Mouse (Mus musculus) limb, embryonic 13.5 days (tissue): ENCODE data around the gene Faap100. TPM values are rescaled to one million over a fixed set of nuclear protein-coding genes. Genes with fewer than 3 reads are reported as not detected.
"Not testable (repeated sequence)": the region's sequence is repeated elsewhere in the genome, so short reads cannot be mapped to it uniquely, and the experiment has no call there.

Experiments used
- ATAC-seq: fragments of 200-750 bp; cut with Nextera tagmentation; 2 replicates; pipeline ENCODE4 v1.8.0; 2017; ENCODE audit warnings: low read depth, moderate number of reproducible peaks, moderate TSS enrichment; ENCODE audit not compliant: low FRiP score
- H3K27ac ChIP-seq: fragments of 300-500 bp; sonication (generic); 2 replicates; pipeline ENCODE4 v1.5.1; 2015; ENCODE audit warnings: inconsistent platforms, mild to moderate bottlenecking, moderate library complexity
- H3K27me3 ChIP-seq: fragments of 300-500 bp; sonication (generic); 2 replicates; pipeline ENCODE4 v1.6.1; 2015; ENCODE audit warnings: mild to moderate bottlenecking, inconsistent platforms
- H3K36me3 ChIP-seq: fragments of 300-500 bp; sonication (generic); 2 replicates; pipeline ENCODE4 v1.6.1; 2015; ENCODE audit warnings: inconsistent platforms, mild to moderate bottlenecking, moderate library complexity
- H3K4me1 ChIP-seq: fragments of 300-500 bp; sonication (generic); 2 replicates; pipeline ENCODE4 v1.6.1; 2015; ENCODE audit warnings: inconsistent platforms
- H3K4me2 ChIP-seq: fragments of 300-500 bp; sonication (generic); replicated peaks from 2 replicates; pipeline ENCODE4 v1.6.1; 2015; ENCODE audit warnings: inconsistent platforms, mild to moderate bottlenecking, moderate library complexity
- H3K4me3 ChIP-seq: fragments of 300-500 bp; sonication (generic); 2 replicates; pipeline ENCODE4 v1.5.1; 2015; ENCODE audit warnings: moderate library complexity, mild to moderate bottlenecking, inconsistent platforms
- H3K9ac ChIP-seq: fragments of 300-500 bp; sonication (generic); 2 replicates; pipeline ENCODE4 v1.6.1; 2015; ENCODE audit warnings: mild to moderate bottlenecking, inconsistent platforms
- H3K9me3 ChIP-seq: fragments of 300-500 bp; sonication (generic); 2 replicates; pipeline ENCODE4 v1.6.1; 2016; ENCODE audit warnings: inconsistent platforms
- WGBS: fragments of 180-500 bp; shearing (Covaris S2); methylation state at CpG from one replicate; pipeline ENCODE4 v1.1.7; 2015; 5-methylcytosine and 5-hydroxymethylcytosine counted together
- polyA plus RNA-seq: library from polyadenylated mRNA; unstranded; fragments of >200 nt; fragmentation: Nextera tagmentation; extraction: Ambion mirVana; gene quantifications from 2 replicates; pipeline ENCODE4 v1.2.1, GENCODE M21; 2015

The Faap100 gene
- polyA plus RNA-seq = 37.0 and 38.6 TPM in 2 replicates

- Histone ChIP-seq H3K27me3 (no peaks in the 10 kb centered on the region), H3K36me3 (peaks cover 75% of the 10 kb centered on the region), H3K9me3 (no peaks in the 10 kb centered on the region), H3K4me1 (peaks cover 24% of the 10 kb centered on the region), H3K9ac (peak within 1 kb of the TSS; percentile 85), H3K4me3 (peak within 1 kb of the TSS; percentile 89), H3K4me2 (peak within 1 kb of the TSS; percentile 97), H3K27ac (peak within 1 kb of the TSS; percentile 85)
- ATAC-seq = peak; percentile 84
- 6% methylated on average over 54 of the region's 54 CpGs for WGBS
Observed at GRCm38 (mm10) chr11:120378611-120379540, at the start of gene Faap100. Gene Faap100, minus strand, starts transcription at chr11:120378764.

- H3K4me2 ChIP-seq = no peak overlapping the region
- H3K9me3 ChIP-seq = no peaks in the 10 kb centered on the region
- H3K36me3 ChIP-seq = peaks cover 79% of the 10 kb centered on the region
- H3K9ac ChIP-seq = no peak overlapping the region
- no peak for ATAC-seq
- no peaks in the 10 kb centered on the region for H3K27me3 ChIP-seq
- H3K27ac ChIP-seq = no peak overlapping the region
- H3K4me3 ChIP-seq = no peak overlapping the region
- 94% methylated on average over 3 of the region's 3 CpGs for WGBS
- peaks cover 18% of the 10 kb centered on the region for H3K4me1 ChIP-seq
Observed at GRCm38 (mm10) chr11:120426727-120427126, 48.2 kb upstream of the Faap100 start.

GRCm38 (mm10) chr11:120423569-120424295 is 45.2 kb upstream of the Faap100 start:
- Histone ChIP-seq H3K4me1 (peaks cover 18% of the 10 kb centered on the region), H3K9me3 (no peaks in the 10 kb centered on the region), H3K4me2 (no peak overlapping the region), H3K4me3 (no peak overlapping the region), H3K36me3 (peaks cover 85% of the 10 kb centered on the region), H3K9ac (no peak overlapping the region), H3K27me3 (no peaks in the 10 kb centered on the region), H3K27ac (no peak overlapping the region)
- WGBS = 58% methylated on average over 9 of the region's 9 CpGs
- ATAC-seq = no peak; the same call in 1 of the 2 replicates

- Histone ChIP-seq H3K27me3 (no peaks in the 10 kb centered on the region), H3K9me3 (no peaks in the 10 kb centered on the region), H3K4me1 (peaks cover 18% of the 10 kb centered on the region), H3K4me3 (no peak overlapping the region), H3K27ac (no peak overlapping the region), H3K4me2 (no peak overlapping the region), H3K9ac (peak overlapping the region; percentile 19; the same call in 1 of the 2 replicates), H3K36me3 (peaks cover 85% of the 10 kb centered on the region)
- ATAC-seq = peak; percentile 51; the same call in 1 of the 2 replicates
- 48% methylated on average over 13 of the region's 13 CpGs for WGBS
Observed at GRCm38 (mm10) chr11:120422651-120423568, 44.3 kb upstream of the Faap100 start.

- H3K27me3 ChIP-seq = no peaks in the 10 kb centered on the region
- H3K9me3 ChIP-seq = no peaks in the 10 kb centered on the region
- peaks cover 85% of the 10 kb centered on the region for H3K36me3 ChIP-seq
- no peak overlapping the region for H3K4me2 ChIP-seq
- H3K9ac ChIP-seq = no peak overlapping the region
- H3K4me1 ChIP-seq = peaks cover 15% of the 10 kb centered on the region
- ATAC-seq = no peak
- no peak overlapping the region for H3K27ac ChIP-seq
- 70% methylated on average over 1 of the region's 1 CpGs for WGBS
- H3K4me3 ChIP-seq = no peak overlapping the region
Observed at GRCm38 (mm10) chr11:120418592-120418991, 40.0 kb upstream of the Faap100 start.

GRCm38 (mm10) chr11:120417852-120418251 is 39.3 kb upstream of the Faap100 start:
- peaks cover 8% of the 10 kb centered on the region for H3K4me1 ChIP-seq
- no peak overlapping the region for H3K4me2 ChIP-seq
- peaks cover 86% of the 10 kb centered on the region for H3K36me3 ChIP-seq
- no peaks in the 10 kb centered on the region for H3K9me3 ChIP-seq
- H3K9ac ChIP-seq = no peak overlapping the region; the same call in 1 of the 2 replicates
- H3K4me3 ChIP-seq = no peak overlapping the region
- WGBS = 88% methylated on average over 7 of the region's 7 CpGs
- no peak for ATAC-seq
- no peaks in the 10 kb centered on the region for H3K27me3 ChIP-seq
- H3K27ac ChIP-seq = no peak overlapping the region

GRCm38 (mm10) chr11:120413621-120414020 is 35.1 kb upstream of the Faap100 start:
- not testable (repeated sequence) for ATAC-seq, H3K9me3 ChIP-seq, H3K9ac ChIP-seq, H3K4me3 ChIP-seq, H3K27me3 ChIP-seq, H3K4me2 ChIP-seq, H3K27ac ChIP-seq, H3K4me1 ChIP-seq
- H3K36me3 ChIP-seq = peaks cover 89% of the 10 kb centered on the region
- 95% methylated on average over 8 of the region's 10 CpGs for WGBS

GRCm38 (mm10) chr11:120406445-120406844 is 27.9 kb upstream of the Faap100 start:
- H3K27me3 ChIP-seq = no peaks in the 10 kb centered on the region
- no peak overlapping the region for H3K9ac ChIP-seq
- H3K4me3 ChIP-seq = no peak overlapping the region
- H3K9me3 ChIP-seq = no peaks in the 10 kb centered on the region
- 89% methylated on average over 1 of the region's 1 CpGs for WGBS
- no peak overlapping the region for H3K4me2 ChIP-seq
- no peak overlapping the region for H3K27ac ChIP-seq
- H3K36me3 ChIP-seq = peaks cover 95% of the 10 kb centered on the region
- no peaks in the 10 kb centered on the region for H3K4me1 ChIP-seq
- no peak for ATAC-seq

GRCm38 (mm10) chr11:120405867-120406266 is 27.3 kb upstream of the Faap100 start:
- peaks cover 95% of the 10 kb centered on the region for H3K36me3 ChIP-seq
- H3K9me3 ChIP-seq = no peaks in the 10 kb centered on the region
- H3K4me2 ChIP-seq = no peak overlapping the region
- ATAC-seq = no peak
- no peak overlapping the region for H3K4me3 ChIP-seq
- H3K27me3 ChIP-seq = no peaks in the 10 kb centered on the region
- H3K4me1 ChIP-seq = no peaks in the 10 kb centered on the region
- no peak overlapping the region for H3K9ac ChIP-seq
- H3K27ac ChIP-seq = no peak overlapping the region
- WGBS = 90% methylated on average over 3 of the region's 3 CpGs

GRCm38 (mm10) chr11:120404814-120405213 is 26.2 kb upstream of the Faap100 start:
- H3K36me3 ChIP-seq = peaks cover 95% of the 10 kb centered on the region
- no peaks in the 10 kb centered on the region for H3K4me1 ChIP-seq
- no peak overlapping the region for H3K4me2 ChIP-seq
- H3K9me3 ChIP-seq = no peaks in the 10 kb centered on the region
- ATAC-seq = no peak
- H3K27ac ChIP-seq = no peak overlapping the region
- no peak overlapping the region for H3K9ac ChIP-seq
- WGBS = 91% methylated on average over 1 of the region's 1 CpGs
- H3K27me3 ChIP-seq = no peaks in the 10 kb centered on the region
- H3K4me3 ChIP-seq = no peak overlapping the region

GRCm38 (mm10) chr11:120399319-120399718 is 20.8 kb upstream of the Faap100 start:
- no peaks in the 10 kb centered on the region for H3K9me3 ChIP-seq
- ATAC-seq = no peak
- no peaks in the 10 kb centered on the region for H3K27me3 ChIP-seq
- no peak overlapping the region for H3K9ac ChIP-seq
- no peaks in the 10 kb centered on the region for H3K4me1 ChIP-seq
- H3K4me2 ChIP-seq = no peak overlapping the region
- no peak overlapping the region for H3K27ac ChIP-seq
- 87% methylated on average over 2 of the region's 2 CpGs for WGBS
- peaks cover 87% of the 10 kb centered on the region for H3K36me3 ChIP-seq
- no peak overlapping the region for H3K4me3 ChIP-seq
